Comparison of ENCODE assay signal across 10 mouse cellular contexts in the genomic region with DNA sequence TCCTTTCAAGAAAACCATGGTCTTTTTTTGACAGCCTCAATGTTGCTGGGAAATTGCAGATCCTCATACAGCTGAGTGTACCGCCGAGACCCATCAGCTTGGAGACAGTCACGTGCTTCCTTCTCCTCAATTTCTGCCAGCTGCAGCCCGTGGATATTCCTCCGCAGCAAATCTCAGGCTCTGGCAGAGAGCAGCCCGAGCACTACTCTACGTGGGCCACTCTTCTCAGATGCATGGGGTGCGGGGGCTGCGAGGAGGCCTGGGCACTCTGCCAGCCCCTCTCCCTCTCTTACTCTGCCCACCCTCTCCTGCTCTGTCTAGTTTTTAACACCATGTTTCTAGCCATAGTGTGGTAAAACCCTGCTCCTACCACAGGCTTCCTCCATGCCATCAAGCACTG. TPM values are rescaled to one million over a fixed set of nuclear protein-coding genes. Genes with fewer than 3 reads are reported as not detected.
A peak's percentile ranks its signal among the peaks of the same experiment; 100 is the strongest.
DNase-seq lines count a peak whose midpoint lies in the region; ATAC-seq and TF ChIP-seq lines count a peak whose summit lies in the region.
"Had no signal": no experiment of that assay in that cellular context is flagged by ENCODE, and none has a peak within 500 bp of the region (broad histone marks: within the 10 kb centered on the region; RNA-seq: fewer than 3 reads in every experiment).

No protein-coding gene starts in this region.

- no peaks in the 10 kb centered on the region for H3K27me3 ChIP-seq in kidney, embryonic 16.5 days (ENCODE audit: insufficient read depth, low read length)
- no peaks in the 10 kb centered on the region for H3K27me3 ChIP-seq in forebrain, embryonic 15.5 days
- no peaks in the 10 kb centered on the region for H3K27me3 ChIP-seq in hindbrain, postnatal 0 days (ENCODE audit: insufficient read depth, low read length)
- H3K27me3 ChIP-seq in midbrain, embryonic 15.5 days (replicated peaks): no peaks in the 10 kb centered on the region

- no peak for DNase-seq in kidney, postnatal 10 days
- DNase-seq in hindbrain, postnatal 0 days (ENCODE audit: low spot score): no peak
- no peak for DNase-seq in thymus, adult 18-20 months
- no peak for DNase-seq in thymus, postnatal 10 days (ENCODE audit: low spot score in 2 of 2)
- no peak for DNase-seq in lung, adult 2 months
- DNase-seq: adrenal gland, postnatal 14 days; cerebellum, postnatal 36 days had no signal

- H3K36me3 ChIP-seq in kidney, embryonic 16.5 days (ENCODE audit: insufficient read depth, low read length): no peaks in the 10 kb centered on the region
- H3K36me3 ChIP-seq in forebrain, embryonic 15.5 days: no peaks in the 10 kb centered on the region
- H3K36me3 ChIP-seq in hindbrain, postnatal 0 days (ENCODE audit: insufficient read depth, low read length): no peaks in the 10 kb centered on the region
- H3K36me3 ChIP-seq in midbrain, embryonic 15.5 days (replicated peaks): no peaks in the 10 kb centered on the region

- no peaks in the 10 kb centered on the region for H3K4me1 ChIP-seq in kidney, embryonic 16.5 days (ENCODE audit: insufficient read depth, low read length)
- 0 out of 2 replicates have a peak, but pooled peaks cover 3% of the 10 kb centered on the region for H3K4me1 ChIP-seq in forebrain, embryonic 15.5 days
- H3K4me1 ChIP-seq in hindbrain, postnatal 0 days (ENCODE audit: insufficient read depth, low read length): no peaks in the 10 kb centered on the region
- H3K4me1 ChIP-seq in midbrain, embryonic 15.5 days: no peaks in the 10 kb centered on the region
- H3K4me1 ChIP-seq in lung, adult 2 months (ENCODE audit: control insufficient read depth, insufficient read depth, low read length): no peaks in the 10 kb centered on the region

- 70% methylated on average over 9 of the region's 9 CpGs for WGBS in kidney, embryonic 16.5 days
- 45% methylated on average over 9 of the region's 9 CpGs for WGBS in forebrain, embryonic 15.5 days
- WGBS in hindbrain, postnatal 0 days: 43% methylated on average over 9 of the region's 9 CpGs
- 63% methylated on average over 9 of the region's 9 CpGs for WGBS in midbrain, embryonic 15.5 days
- WGBS in lung, adult 2 months: 51% methylated on average over 9 of the region's 9 CpGs

- no peak overlapping the region for H3K9ac ChIP-seq in kidney, embryonic 16.5 days (replicated peaks; ENCODE audit: low read length)
- H3K9ac ChIP-seq in forebrain, embryonic 15.5 days (replicated peaks): no peak overlapping the region
- no peak overlapping the region for H3K9ac ChIP-seq in hindbrain, postnatal 0 days (replicated peaks; ENCODE audit: low read length)
- no peak overlapping the region for H3K9ac ChIP-seq in midbrain, embryonic 15.5 days

- ATAC-seq in kidney, embryonic 16.5 days (ENCODE audit: low FRiP score, low TSS enrichment): 0 out of 2 replicates have a peak, but pooled peaks have one; percentile 39
- peak; percentile 95 for ATAC-seq in forebrain, embryonic 15.5 days (replicated peaks)
- ATAC-seq in hindbrain, postnatal 0 days: peak; percentile 70
- peak; percentile 56; the same call in 1 of the 2 replicates for ATAC-seq in midbrain, embryonic 15.5 days (replicated peaks)

- no peaks in the 10 kb centered on the region for H3K9me3 ChIP-seq in kidney, embryonic 16.5 days (ENCODE audit: low read length)
- H3K9me3 ChIP-seq in forebrain, embryonic 15.5 days: no peaks in the 10 kb centered on the region
- H3K9me3 ChIP-seq in hindbrain, postnatal 0 days (ENCODE audit: low read length): no peaks in the 10 kb centered on the region
- H3K9me3 ChIP-seq in midbrain, embryonic 15.5 days: no peaks in the 10 kb centered on the region

- TF ChIP-seq POLR2A in lung, adult 2 months (IDR thresholded peaks at IDR 0.05; ENCODE audit: borderline replicate concordance, extremely low read depth, low read depth, low read length): no peak

- no peak overlapping the region for H3K4me2 ChIP-seq in kidney, embryonic 16.5 days (replicated peaks; ENCODE audit: low read depth, low read length)
- no peak overlapping the region for H3K4me2 ChIP-seq in forebrain, embryonic 15.5 days (replicated peaks)
- H3K4me2 ChIP-seq in hindbrain, postnatal 0 days (ENCODE audit: low read depth, low read length): no peak overlapping the region
- H3K4me2 ChIP-seq in midbrain, embryonic 15.5 days: no peak overlapping the region

- H3K27ac ChIP-seq in kidney, embryonic 16.5 days (ENCODE audit: low read length): no peak overlapping the region
- H3K27ac ChIP-seq in forebrain, embryonic 15.5 days (replicated peaks): peak overlapping the region; percentile 37; the same call in 1 of the 2 replicates
- no peak overlapping the region for H3K27ac ChIP-seq in hindbrain, postnatal 0 days
- no peak overlapping the region for H3K27ac ChIP-seq in midbrain, embryonic 15.5 days

- no peak for TF ChIP-seq CTCF in hindbrain, postnatal 0 days (IDR thresholded peaks at IDR 0.05; ENCODE audit: low read depth)
- TF ChIP-seq CTCF in lung, adult 2 months (IDR thresholded peaks at IDR 0.05; ENCODE audit: insufficient read depth, low read length): no peak

- H3K4me3 ChIP-seq in kidney, embryonic 16.5 days (ENCODE audit: low read length): no peak overlapping the region
- H3K4me3 ChIP-seq in forebrain, embryonic 15.5 days: no peak overlapping the region
- H3K4me3 ChIP-seq in hindbrain, postnatal 0 days (ENCODE audit: low read length): no peak overlapping the region
- no peak overlapping the region for H3K4me3 ChIP-seq in midbrain, embryonic 15.5 days
- no peak overlapping the region for H3K4me3 ChIP-seq in lung, adult 2 months (replicated peaks; ENCODE audit: extremely low read depth, low read depth, low read length)

RNA-seq across cellular contexts. Expression of a gene that starts 55.1 kb away (rescaled TPM):
- polyA plus RNA-seq in kidney, embryonic 16.5 days (2015; fragmentation: Nextera tagmentation; extraction: Ambion mirVana): 10.6 and 11.4 TPM in 2 replicates
- polyA plus RNA-seq in forebrain, embryonic 15.5 days (2015; fragmentation: Nextera tagmentation; extraction: Ambion mirVana): 33.9 and 38.2 TPM in 2 replicates
- total RNA-seq in hindbrain, postnatal 0 days (2014; rRNA removed): 110 and 114 TPM in 2 replicates
- polyA plus RNA-seq in hindbrain, postnatal 0 days (2015; fragmentation: Nextera tagmentation; extraction: Ambion mirVana): 65.1 TPM in 2 replicates
- 53.4 and 53.9 TPM in 2 replicates for polyA plus RNA-seq in midbrain, embryonic 15.5 days (2015; fragmentation: Nextera tagmentation; extraction: Ambion mirVana)
- 8.7 and 14.3 TPM in 2 replicates for polyA plus RNA-seq in lung, adult 2 months (2012; rRNA removed)

Comparison
In these comparisons a context has a peak if more than half of its experiments do, and no peak if none do; other contexts are left out.
1. ATAC-seq: peak in every context shown above with its lines; median percentile 95 in forebrain, embryonic 15.5 days; 70 in hindbrain, postnatal 0 days; 56 in midbrain, embryonic 15.5 days; 39 in kidney, embryonic 16.5 days.